Mouse (Mus musculus) small intestine, adult 2 months (tissue): ENCODE data around the gene Mindy2.

Experiments
- CTCF ChIP-seq: fragments of 200-500 bp; IDR thresholded peaks from 2 replicates; pipeline ENCODE4 v1.5.1; 2012; ENCODE audit warnings: low read depth, mild to moderate bottlenecking, control low read depth, inconsistent platforms, low read length, moderate library complexity, mixed read lengths; ENCODE audit not compliant: insufficient replicate concordance, insufficient read length; ENCODE audit errors: extremely low read depth
- POLR2A ChIP-seq: fragments of 200-500 bp; IDR thresholded peaks from 2 replicates; pipeline ENCODE4 v1.6.1; 2012; ENCODE audit warnings: low read depth, mild to moderate bottlenecking, control low read depth, inconsistent platforms, low read length, moderate library complexity

DNA sequence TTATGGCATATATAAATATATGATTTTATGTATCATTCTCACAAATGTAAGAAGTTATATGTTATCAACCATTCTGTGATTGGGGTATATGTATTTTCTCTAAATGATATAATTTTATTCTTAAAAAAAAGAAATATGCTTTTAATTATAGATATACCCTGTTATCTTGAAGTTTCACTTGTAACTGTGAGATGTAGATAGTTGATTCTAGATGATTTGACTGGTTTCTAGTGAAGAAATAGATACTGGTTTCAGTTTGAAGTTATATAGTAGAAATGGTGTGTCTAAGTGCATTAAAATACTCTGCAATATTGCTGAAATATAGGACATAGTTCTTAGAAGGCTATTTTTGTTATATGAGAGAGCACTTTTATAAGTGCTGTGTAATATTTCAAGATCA, 33.6 kb upstream of the Mindy2 start:
- no peak for TF ChIP-seq POLR2A
- TF ChIP-seq CTCF = no peak
